Mouse (Mus musculus) bone marrow macrophage, adult 2 months (primary cell): ENCODE data around the gene Rab14. TPM values are rescaled to one million over a fixed set of nuclear protein-coding genes. Genes with fewer than 3 reads are reported as not detected.

Experiments
- H3K27ac ChIP-seq: 2 replicates; pipeline ENCODE4 v1.5.1; 2012; ENCODE audit warnings: low read depth, low read length; ENCODE audit not compliant: insufficient read depth
- H3K4me1 ChIP-seq: 2 replicates; pipeline ENCODE4 v1.6.1; 2012; ENCODE audit warnings: low read length; ENCODE audit not compliant: control insufficient read depth, insufficient read depth
- H3K4me3 ChIP-seq: 2 replicates; pipeline ENCODE4 v1.5.1; 2012; ENCODE audit warnings: mild to moderate bottlenecking, low read length, moderate library complexity; ENCODE audit not compliant: insufficient read depth
- CTCF ChIP-seq: IDR thresholded peaks from 2 replicates; pipeline ENCODE4 v1.5.1; 2012; ENCODE audit warnings: low read depth, mild to moderate bottlenecking, low read length, moderate library complexity
- POLR2A ChIP-seq: IDR thresholded peaks from 2 replicates; pipeline ENCODE4 v1.6.1; 2012; ENCODE audit warnings: mild to moderate bottlenecking, low read depth, low read length, borderline replicate concordance
- polyA plus RNA-seq: library from polyadenylated mRNA; stranded (reverse); fragments of >200 nt; gene quantifications from 2 replicates; pipeline ENCODE4 v1.2.4, GENCODE M21; 2012; ENCODE audit not compliant: missing spikeins, insufficient read depth, insufficient read length

Gene Rab14
- 259 and 260 TPM in 2 replicates for polyA plus RNA-seq

DNA sequence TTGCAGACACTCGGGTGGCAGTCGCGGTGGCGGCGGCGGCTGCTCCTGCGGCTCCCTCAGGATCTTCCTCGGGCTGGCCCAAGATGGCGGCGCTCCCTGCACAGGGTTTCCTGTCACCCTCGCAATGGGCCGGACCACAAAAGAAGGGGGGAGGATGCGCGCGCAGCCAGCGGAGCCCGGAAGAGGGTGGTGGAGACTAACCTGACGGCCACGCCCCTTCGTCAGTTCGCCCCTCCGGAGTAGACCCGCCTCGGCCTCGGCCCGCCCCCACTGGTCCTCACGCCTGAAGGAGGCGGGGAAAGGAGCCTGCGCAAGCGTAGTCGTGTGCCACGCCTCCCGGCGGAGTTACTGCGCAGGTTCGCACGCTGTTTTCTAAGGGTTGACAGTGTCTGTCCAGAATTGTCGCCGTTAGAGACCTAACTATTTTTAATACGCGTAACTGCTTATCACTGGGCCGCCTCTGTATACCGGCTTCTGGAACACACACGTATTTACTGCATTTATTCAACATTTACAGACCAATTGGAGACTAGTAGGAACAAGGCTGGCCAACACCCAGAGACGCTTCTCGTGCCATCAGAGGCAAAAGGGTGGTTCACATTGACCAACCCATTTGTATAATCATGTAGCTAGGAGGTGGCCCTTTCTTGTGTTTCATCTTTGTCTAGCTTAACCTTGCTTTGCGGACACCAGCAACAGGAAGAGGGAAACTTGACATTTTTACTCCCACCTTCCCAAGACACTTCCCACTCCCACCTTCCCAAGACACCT lies at the start of gene Rab14:
Gene Rab14, minus strand, starts transcription at position 223 of the 771 bp plus-strand sequence.
- TF ChIP-seq CTCF (no peak), POLR2A (no peak)
- Histone ChIP-seq H3K4me1 (peaks cover 16% of the 10 kb centered on the region), H3K27ac (peak within 1 kb of the TSS; percentile 96), H3K4me3 (peak within 1 kb of the TSS; percentile 82)

DNA sequence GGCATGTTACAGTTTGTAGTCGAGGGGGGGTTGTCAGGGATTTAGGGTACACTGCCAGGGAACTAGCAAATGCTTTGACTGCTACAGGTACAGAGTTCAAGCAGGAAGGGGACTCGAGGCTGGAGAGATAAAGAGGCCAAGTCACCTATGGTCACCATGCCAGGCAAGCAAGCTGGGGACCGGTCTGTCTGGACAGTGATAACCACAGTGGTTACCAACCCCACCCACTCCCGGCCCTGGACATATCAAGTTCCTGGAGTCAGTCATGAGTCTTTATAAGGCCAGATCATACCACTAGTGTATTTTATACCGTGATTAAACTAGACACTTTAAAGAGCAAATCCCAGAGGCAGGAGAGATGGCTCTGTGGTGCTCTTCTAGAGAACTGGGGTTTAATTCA lies 46.8 kb upstream of the Rab14 start:
- Histone ChIP-seq H3K4me3 (no peak overlapping the region), H3K4me1 (peaks cover 12% of the 10 kb centered on the region), H3K27ac (no peak overlapping the region)
- TF ChIP-seq POLR2A (no peak), CTCF (no peak)

DNA sequence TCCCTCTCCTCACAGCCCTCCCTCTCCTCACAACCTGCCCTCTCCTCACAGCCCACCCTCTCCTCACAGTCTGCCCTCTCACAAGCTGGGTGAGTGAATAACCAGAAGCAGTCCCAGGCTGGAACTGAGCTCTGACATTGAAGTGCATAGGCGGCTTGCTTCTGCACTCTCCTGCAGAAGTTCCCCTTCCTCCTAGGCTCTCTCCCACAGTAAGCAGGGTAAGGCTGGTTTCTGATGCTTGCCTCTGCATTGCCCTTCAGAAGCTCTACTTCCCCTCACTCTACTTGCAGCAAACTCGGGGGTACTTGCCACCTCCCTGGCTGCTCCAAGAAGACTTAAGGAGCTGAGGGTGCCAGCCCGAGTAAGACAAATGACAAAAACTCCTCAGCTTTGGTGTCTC lies 43.3 kb upstream of the Rab14 start:
- H3K4me1 ChIP-seq, result peaks cover 32% of the 10 kb centered on the region
- TF ChIP-seq CTCF, result no peak
- TF ChIP-seq POLR2A, result no peak
- H3K4me3 ChIP-seq, result no peak overlapping the region
- peak overlapping the region; percentile 28; the same call in 1 of the 2 replicates for H3K27ac ChIP-seq

DNA sequence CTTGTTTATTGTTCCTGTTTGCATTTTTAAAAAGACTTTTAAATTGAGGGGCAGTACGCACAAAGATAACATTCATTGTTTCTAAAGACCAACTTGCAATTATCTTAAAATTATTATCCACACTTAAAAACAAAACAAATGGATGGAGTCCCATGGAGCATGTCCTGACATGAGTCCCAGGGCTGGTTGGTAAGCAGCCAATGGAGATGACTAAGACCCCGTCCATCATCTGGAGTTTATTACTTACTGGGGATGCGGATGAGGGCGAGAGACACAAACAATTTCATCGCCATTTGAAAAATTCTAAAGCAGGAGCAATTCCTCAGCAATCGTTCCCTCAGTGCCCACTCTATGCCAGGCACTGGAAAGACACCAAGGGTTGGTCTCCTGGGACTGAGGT lies 34.1 kb upstream of the Rab14 start:
- Histone ChIP-seq H3K27ac (no peak overlapping the region), H3K4me1 (peaks cover 44% of the 10 kb centered on the region), H3K4me3 (no peak overlapping the region)
- no peak for TF ChIP-seq CTCF
- no peak for TF ChIP-seq POLR2A

DNA sequence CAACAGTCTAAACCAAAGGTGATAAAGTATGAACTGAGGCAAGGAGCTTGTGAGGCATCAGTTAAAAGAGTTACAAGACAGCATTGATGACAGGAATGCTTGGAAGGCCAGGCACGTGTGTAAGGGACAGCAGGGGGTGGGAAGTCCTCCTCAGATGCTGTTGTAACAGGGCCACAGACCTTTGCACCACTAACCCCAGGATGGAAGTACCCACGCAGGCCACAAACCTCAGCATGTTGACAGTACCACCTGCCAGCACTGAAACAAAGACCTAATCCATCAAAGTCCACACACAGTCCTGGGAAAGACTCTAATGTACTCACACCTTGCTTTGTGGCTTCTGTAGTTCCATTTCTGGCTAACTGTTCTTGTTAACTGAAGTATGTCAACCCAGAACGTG lies 33.0 kb upstream of the Rab14 start:
- no peak overlapping the region for H3K27ac ChIP-seq
- TF ChIP-seq POLR2A, result no peak
- TF ChIP-seq CTCF, result no peak
- no peak overlapping the region for H3K4me3 ChIP-seq
- peaks cover 35% of the 10 kb centered on the region for H3K4me1 ChIP-seq

DNA sequence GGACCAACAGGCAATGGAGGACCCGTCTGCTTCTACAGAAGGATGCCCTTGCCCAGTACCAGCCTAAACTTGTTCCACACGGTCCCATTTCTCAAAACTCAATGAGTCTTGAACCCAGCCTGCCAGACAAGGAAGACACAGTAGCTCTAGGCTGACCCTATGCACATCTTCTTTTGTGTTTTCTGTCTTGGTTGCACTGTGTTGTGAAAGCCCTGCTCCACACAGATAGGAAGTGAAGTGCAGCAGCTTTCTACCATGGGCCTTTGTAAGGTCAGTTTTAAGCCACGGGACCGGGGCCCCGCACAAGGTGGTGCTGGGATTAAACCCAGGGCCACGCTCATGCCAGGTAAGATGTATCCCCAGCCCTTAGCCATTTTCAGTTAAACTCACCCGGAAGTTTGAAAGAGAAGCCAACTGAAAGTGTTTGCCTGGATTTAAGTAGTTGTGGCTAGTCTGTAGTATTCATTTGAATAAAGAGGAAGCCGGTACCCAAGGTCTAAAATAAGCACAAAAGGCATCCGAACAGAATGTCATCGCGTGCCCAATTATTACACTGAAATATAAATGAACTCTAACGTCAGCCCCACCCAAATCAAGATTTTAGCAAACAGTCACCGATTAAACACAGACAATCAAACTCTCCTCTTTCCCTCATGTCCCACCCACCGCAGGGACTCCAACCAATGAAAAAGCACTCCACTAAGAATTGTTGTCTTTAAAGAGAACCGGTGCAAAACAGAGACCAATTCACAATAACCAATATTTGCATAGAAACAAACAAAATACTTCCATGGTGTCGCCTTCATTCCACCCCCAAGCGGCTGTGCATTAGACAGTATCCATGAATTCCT lies 31.9 kb upstream of the Rab14 start:
- Histone ChIP-seq H3K27ac (peak overlapping the region; percentile 85), H3K4me1 (peaks cover 33% of the 10 kb centered on the region), H3K4me3 (peak overlapping the region; percentile 46)
- TF ChIP-seq CTCF (no peak), POLR2A (no peak)

DNA sequence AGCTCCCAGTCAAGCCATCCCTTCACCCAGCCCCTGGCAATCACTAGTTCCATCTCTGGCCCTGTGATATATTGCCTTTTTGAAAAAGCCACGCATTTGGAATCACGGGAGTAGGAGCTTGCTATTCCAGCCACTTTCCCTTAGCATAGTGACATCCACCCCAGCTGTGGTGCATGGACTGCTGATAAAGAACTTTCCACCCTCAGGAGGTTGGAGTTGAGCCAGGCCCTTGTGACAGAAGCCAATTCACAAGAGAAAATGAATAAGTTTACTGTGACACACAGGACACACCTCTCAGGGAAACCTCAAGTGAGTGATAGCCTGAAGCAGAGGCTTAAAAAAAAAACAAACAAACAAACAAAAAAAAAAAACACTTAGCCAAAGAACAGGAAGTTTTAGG lies 31.0 kb upstream of the Rab14 start:
- Histone ChIP-seq H3K4me3 (no peak overlapping the region), H3K27ac (peak overlapping the region; percentile 85), H3K4me1 (peaks cover 29% of the 10 kb centered on the region)
- TF ChIP-seq CTCF (no peak), POLR2A (no peak)

DNA sequence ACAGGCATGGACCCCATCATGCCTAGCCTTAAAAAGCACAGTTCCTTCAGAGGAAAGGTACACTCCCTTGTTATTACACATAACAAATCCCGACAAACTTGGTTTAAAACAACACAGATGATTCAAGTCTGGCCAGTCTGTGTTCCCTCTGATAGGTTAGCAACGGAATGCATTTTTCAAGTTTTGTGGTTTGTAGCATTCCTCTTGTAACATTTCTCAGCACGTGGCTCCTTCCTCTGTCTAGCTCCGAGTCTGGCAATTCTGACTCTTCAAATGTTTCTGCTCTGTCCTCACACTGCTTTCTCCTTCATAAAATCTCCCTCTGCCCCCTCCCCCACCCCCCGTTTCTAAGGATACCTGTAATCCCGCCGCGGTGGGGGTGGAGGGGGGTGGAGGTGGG lies 29.3 kb upstream of the Rab14 start:
- Histone ChIP-seq H3K27ac (no peak overlapping the region), H3K4me3 (no peak overlapping the region), H3K4me1 (peaks cover 29% of the 10 kb centered on the region)
- TF ChIP-seq CTCF (no peak), POLR2A (no peak)

DNA sequence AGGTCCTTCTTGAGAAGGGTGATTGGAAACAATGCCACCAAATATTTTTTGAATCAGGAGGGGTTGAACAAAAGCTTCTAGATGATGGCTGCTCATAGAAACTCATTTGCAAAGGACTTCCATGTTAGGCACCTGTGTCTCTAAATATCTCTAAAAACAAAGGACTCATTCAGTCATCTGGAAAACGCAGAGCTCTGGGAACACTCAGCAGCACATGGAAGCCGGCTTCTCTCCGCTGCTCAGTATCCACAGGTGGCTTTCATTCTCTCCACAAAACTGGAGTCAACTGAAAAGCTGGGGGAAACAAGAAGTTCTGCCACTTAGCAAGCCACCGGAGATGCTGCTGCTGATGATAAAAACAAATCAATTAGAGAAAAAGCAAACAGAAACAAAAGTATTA lies 27.2 kb upstream of the Rab14 start:
- no peak overlapping the region for H3K4me3 ChIP-seq
- TF ChIP-seq POLR2A, result no peak
- no peak for TF ChIP-seq CTCF
- H3K4me1 ChIP-seq, result peaks cover 24% of the 10 kb centered on the region
- no peak overlapping the region for H3K27ac ChIP-seq

DNA sequence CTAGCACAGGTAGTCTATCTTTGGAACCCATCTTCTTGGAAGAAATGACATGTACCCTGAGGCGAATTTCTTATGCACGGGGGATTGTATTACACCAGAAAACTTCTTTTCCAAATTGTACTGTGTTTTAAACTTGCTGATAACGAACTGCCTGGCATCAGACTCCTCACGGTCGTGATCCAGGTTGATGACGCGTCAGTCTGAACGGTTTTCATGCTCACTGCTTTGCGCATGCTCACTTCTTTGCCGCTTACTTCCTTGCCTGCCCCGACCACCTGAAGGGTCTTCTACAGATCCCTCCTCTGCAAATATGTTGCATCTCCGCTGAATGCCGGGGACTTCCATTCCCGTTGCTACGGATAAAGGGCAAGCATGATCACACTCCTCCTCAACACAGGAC lies 23.4 kb upstream of the Rab14 start:
- no peak for TF ChIP-seq CTCF
- no peak for TF ChIP-seq POLR2A
- H3K4me1 ChIP-seq, result peaks cover 11% of the 10 kb centered on the region
- no peak overlapping the region for H3K27ac ChIP-seq
- no peak overlapping the region for H3K4me3 ChIP-seq
